Mouse (Mus musculus) hindbrain, embryonic 16.5 days (tissue): ENCODE measurements around the gene Drc3. TPM values are rescaled to one million over a fixed set of nuclear protein-coding genes. Genes with fewer than 3 reads are reported as not detected.

Experiments used
- ATAC-seq: fragments of 200-750 bp; cut with Nextera tagmentation; 2 replicates; pipeline ENCODE4 v1.8.0; 2017; ENCODE audit warnings: moderate TSS enrichment, moderate library complexity
- H3K27ac ChIP-seq: fragments of 300-500 bp; sonication (generic); 2 replicates; pipeline ENCODE4 v1.5.1; 2014; ENCODE audit warnings: low read depth, mild to moderate bottlenecking, control low read depth, low read length, moderate library complexity
- H3K27me3 ChIP-seq: fragments of 300-500 bp; sonication (generic); replicated peaks from 2 replicates; pipeline ENCODE4 v1.6.1; 2014; ENCODE audit warnings: low read length; ENCODE audit not compliant: control insufficient read depth, insufficient read depth
- H3K36me3 ChIP-seq: fragments of 300-500 bp; sonication (generic); 2 replicates; pipeline ENCODE4 v1.6.1; 2014; ENCODE audit warnings: mild to moderate bottlenecking, low read length, moderate library complexity, mixed read lengths; ENCODE audit not compliant: control insufficient read depth, insufficient read depth
- H3K4me1 ChIP-seq: fragments of 300-500 bp; sonication (generic); 2 replicates; pipeline ENCODE4 v1.6.1; 2014; ENCODE audit warnings: low read depth, low read length; ENCODE audit not compliant: control insufficient read depth, insufficient read depth
- H3K4me2 ChIP-seq: fragments of 300-500 bp; sonication (generic); 2 replicates; pipeline ENCODE4 v1.6.1; 2014; ENCODE audit warnings: mild to moderate bottlenecking, low read length, control low read depth, moderate library complexity
- H3K4me3 ChIP-seq: fragments of 300-500 bp; sonication (generic); 2 replicates; pipeline ENCODE4 v1.5.1; 2014; ENCODE audit warnings: mild to moderate bottlenecking, low read length, control low read depth, moderate library complexity
- H3K9ac ChIP-seq: fragments of 300-500 bp; sonication (generic); 2 replicates; pipeline ENCODE4 v1.6.1; 2014; ENCODE audit warnings: low read depth, mild to moderate bottlenecking, control low read depth, low read length, moderate library complexity
- H3K9me3 ChIP-seq: fragments of 300-500 bp; sonication (generic); 2 replicates; pipeline ENCODE4 v1.6.1; 2014; ENCODE audit warnings: mild to moderate bottlenecking, low read length, moderate library complexity; ENCODE audit not compliant: control insufficient read depth
- WGBS: fragments of 180-500 bp; shearing (Covaris S2); extraction: QIAGEN DNeasy Blood & Tissue Kit; methylation state at CpG from one replicate; pipeline ENCODE4 v1.1.7; 2014; 5-methylcytosine and 5-hydroxymethylcytosine counted together
- polyA plus RNA-seq: library from polyadenylated mRNA; unstranded; fragments of >200 nt; fragmentation: Nextera tagmentation; extraction: Ambion mirVana; gene quantifications from 2 replicates; pipeline ENCODE4 v1.2.1, GENCODE M21; 2015

The Drc3 gene
- polyA plus RNA-seq, 1 experiment from 2014 or later = 6.0 TPM

- no peak overlapping the region for H3K27ac ChIP-seq
- no peaks in the 10 kb centered on the region for H3K27me3 ChIP-seq
- peaks cover 8% of the 10 kb centered on the region for H3K36me3 ChIP-seq
- no peak overlapping the region for H3K9ac ChIP-seq
- H3K4me2 ChIP-seq = no peak overlapping the region
- ATAC-seq = peak; percentile 50; the same call in 1 of the 2 replicates
- WGBS = 57% methylated on average over 6 of the region's 6 CpGs
- no peaks in the 10 kb centered on the region for H3K9me3 ChIP-seq
- 0 out of 2 replicates have a peak, but pooled peaks cover 3% of the 10 kb centered on the region for H3K4me1 ChIP-seq
- H3K4me3 ChIP-seq = no peak overlapping the region
Measured at GRCm38 (mm10) chr11:60396546-60396945, 43.4 kb downstream of the Drc3 start.

GRCm38 (mm10) chr11:60397172-60397571 is 44.0 kb downstream of the Drc3 start:
- Histone ChIP-seq H3K9me3 (no peaks in the 10 kb centered on the region), H3K4me3 (no peak overlapping the region), H3K4me1 (0 out of 2 replicates have a peak, but pooled peaks cover 3% of the 10 kb centered on the region), H3K27me3 (no peaks in the 10 kb centered on the region), H3K4me2 (no peak overlapping the region), H3K9ac (no peak overlapping the region), H3K27ac (no peak overlapping the region; the same call in 1 of the 2 replicates), H3K36me3 (peaks cover 8% of the 10 kb centered on the region)
- WGBS = 86% methylated on average over 2 of the region's 2 CpGs
- no peak for ATAC-seq

- 100% methylated on average over 1 of the region's 1 CpGs for WGBS
- H3K36me3 ChIP-seq = peaks cover 24% of the 10 kb centered on the region
Measured at GRCm38 (mm10) chr11:60406606-60407005, 53.5 kb downstream of the Drc3 start.

GRCm38 (mm10) chr11:60412173-60412572 is 59.0 kb downstream of the Drc3 start:
- Histone ChIP-seq H3K9ac (no peak overlapping the region), H3K27ac (no peak overlapping the region), H3K9me3 (no peaks in the 10 kb centered on the region), H3K4me2 (no peak overlapping the region), H3K4me1 (peaks cover 12% of the 10 kb centered on the region), H3K27me3 (no peaks in the 10 kb centered on the region), H3K4me3 (no peak overlapping the region), H3K36me3 (peaks cover 4% of the 10 kb centered on the region)
- ATAC-seq = no peak
- WGBS = 10% methylated on average over 3 of the region's 3 CpGs

More at GRCm38 (mm10) chr11:60406606-60407005, 53.5 kb downstream of the Drc3 start:
- Histone ChIP-seq H3K4me3 (no peak overlapping the region), H3K27me3 (no peaks in the 10 kb centered on the region), H3K27ac (no peak overlapping the region), H3K9ac (no peak overlapping the region), H3K4me2 (no peak overlapping the region), H3K9me3 (no peaks in the 10 kb centered on the region), H3K4me1 (no peaks in the 10 kb centered on the region)
- ATAC-seq = no peak

- no peak for ATAC-seq
- H3K4me3 ChIP-seq = no peak overlapping the region
- H3K9ac ChIP-seq = no peak overlapping the region
- H3K4me2 ChIP-seq = no peak overlapping the region
- no peaks in the 10 kb centered on the region for H3K9me3 ChIP-seq
- 91% methylated on average over 2 of the region's 2 CpGs for WGBS
- peaks cover 12% of the 10 kb centered on the region for H3K4me1 ChIP-seq
- H3K27ac ChIP-seq = no peak overlapping the region
- H3K36me3 ChIP-seq = no peaks in the 10 kb centered on the region
- H3K27me3 ChIP-seq = no peaks in the 10 kb centered on the region
Measured at GRCm38 (mm10) chr11:60412921-60413320, 59.8 kb downstream of the Drc3 start.

- Histone ChIP-seq H3K36me3 (no peaks in the 10 kb centered on the region), H3K9ac (peak overlapping the region; percentile 82), H3K4me2 (peak overlapping the region; percentile 82), H3K4me1 (peaks cover 23% of the 10 kb centered on the region), H3K27me3 (no peaks in the 10 kb centered on the region), H3K4me3 (peak overlapping the region; percentile 80), H3K9me3 (no peaks in the 10 kb centered on the region), H3K27ac (peak overlapping the region; percentile 72)
- WGBS = 0% methylated on average over 21 of the region's 21 CpGs
- no peak; the same call in 1 of the 2 replicates for ATAC-seq
Measured at GRCm38 (mm10) chr11:60416590-60416962, 63.4 kb downstream of the Drc3 start.

- Histone ChIP-seq H3K4me3 (peak within 1 kb of the TSS; percentile 80), H3K27me3 (no peaks in the 10 kb centered on the region), H3K27ac (peak within 1 kb of the TSS; percentile 88), H3K9me3 (no peaks in the 10 kb centered on the region), H3K4me1 (peaks cover 23% of the 10 kb centered on the region), H3K9ac (peak within 1 kb of the TSS; percentile 88), H3K4me2 (peak within 1 kb of the TSS; percentile 82), H3K36me3 (no peaks in the 10 kb centered on the region)
- WGBS = under 1% methylated on average over 58 of the region's 81 CpGs
- ATAC-seq = peak; percentile 97
Measured at GRCm38 (mm10) chr11:60416963-60417716, 64.0 kb downstream of the Drc3 start, which contains the start of gene Gid4. TSS of gene Gid4 (plus strand) at chr11:60417145.

- WGBS = under 1% methylated on average over 35 of the region's 39 CpGs
- Histone ChIP-seq H3K36me3 (no peaks in the 10 kb centered on the region), H3K4me3 (peak within 1 kb of the TSS; percentile 80), H3K9ac (peak within 1 kb of the TSS; percentile 88), H3K4me1 (peaks cover 23% of the 10 kb centered on the region), H3K27me3 (no peaks in the 10 kb centered on the region), H3K9me3 (no peaks in the 10 kb centered on the region), H3K4me2 (peak within 1 kb of the TSS; percentile 76), H3K27ac (peak within 1 kb of the TSS; percentile 88)
- ATAC-seq = peak; percentile 46
Measured at GRCm38 (mm10) chr11:60417717-60418472, 64.8 kb downstream of the Drc3 start, which contains the start of gene Atpaf2. TSS of gene Atpaf2 (minus strand) at chr11:60418457.

GRCm38 (mm10) chr11:60418473-60418803 is 65.3 kb downstream of the Drc3 start:
- Histone ChIP-seq H3K4me1 (peaks cover 23% of the 10 kb centered on the region), H3K36me3 (no peaks in the 10 kb centered on the region), H3K9me3 (no peaks in the 10 kb centered on the region), H3K27me3 (no peaks in the 10 kb centered on the region), H3K4me2 (peak overlapping the region; percentile 76), H3K27ac (no peak overlapping the region), H3K9ac (peak overlapping the region; percentile 88; the same call in 1 of the 2 replicates), H3K4me3 (peak overlapping the region; percentile 80)
- no peak for ATAC-seq
- WGBS = 27% methylated on average over 6 of the region's 6 CpGs
